Mouse (Mus musculus): ENCODE data around the gene Akap13.
"Not testable (repeated sequence)": the region's sequence is repeated elsewhere in the genome, so short reads cannot be mapped to it uniquely, and the experiment has no call there.

Gene Akap13

GRCm38 (mm10) chr7:75595268-75595667 is 139.9 kb downstream of the Akap13 start:
- DNase-seq (ENCODE audit: low read depth, low spot score): no peak

DNA sequence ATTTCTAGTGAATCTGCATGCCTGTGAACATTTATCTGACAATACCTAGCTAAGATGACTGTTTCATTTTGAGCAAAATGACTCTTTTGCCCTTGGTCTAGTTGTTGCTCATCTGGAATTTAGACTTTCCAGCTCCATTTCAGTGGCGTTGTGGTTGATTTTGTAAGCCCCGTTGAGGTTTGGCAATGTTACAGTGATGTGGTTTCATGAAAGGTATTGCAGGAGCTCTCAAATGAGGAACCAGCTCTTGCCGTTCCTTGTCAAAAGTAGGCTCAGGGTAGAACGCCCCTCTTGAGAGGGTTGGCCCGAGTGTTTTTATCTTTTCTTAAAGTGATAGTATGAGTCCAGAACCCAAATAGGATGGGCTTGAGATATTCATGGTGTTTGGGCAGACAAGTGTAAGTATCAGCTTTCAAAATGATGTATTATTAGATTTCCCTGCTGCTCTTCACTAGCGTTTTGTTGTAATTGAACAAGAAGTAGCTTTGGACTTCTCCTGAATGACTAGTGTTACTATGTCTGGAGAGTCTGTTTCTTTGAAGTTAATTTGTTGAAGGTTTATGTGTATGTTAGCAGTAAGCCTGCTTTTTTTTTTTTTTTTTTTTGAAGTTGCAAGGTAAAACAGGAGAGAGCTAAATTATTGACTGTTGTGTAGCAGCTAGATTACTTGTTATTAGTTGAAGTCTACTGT is 140.9 kb downstream of the Akap13 start:
- DNase-seq (ENCODE audit: low read depth, low spot score): peak; percentile 87

- DNase-seq (ENCODE audit: low read depth, low spot score): no peak
Observed at GRCm38 (mm10) chr7:75597840-75598239, 142.5 kb downstream of the Akap13 start.

DNA sequence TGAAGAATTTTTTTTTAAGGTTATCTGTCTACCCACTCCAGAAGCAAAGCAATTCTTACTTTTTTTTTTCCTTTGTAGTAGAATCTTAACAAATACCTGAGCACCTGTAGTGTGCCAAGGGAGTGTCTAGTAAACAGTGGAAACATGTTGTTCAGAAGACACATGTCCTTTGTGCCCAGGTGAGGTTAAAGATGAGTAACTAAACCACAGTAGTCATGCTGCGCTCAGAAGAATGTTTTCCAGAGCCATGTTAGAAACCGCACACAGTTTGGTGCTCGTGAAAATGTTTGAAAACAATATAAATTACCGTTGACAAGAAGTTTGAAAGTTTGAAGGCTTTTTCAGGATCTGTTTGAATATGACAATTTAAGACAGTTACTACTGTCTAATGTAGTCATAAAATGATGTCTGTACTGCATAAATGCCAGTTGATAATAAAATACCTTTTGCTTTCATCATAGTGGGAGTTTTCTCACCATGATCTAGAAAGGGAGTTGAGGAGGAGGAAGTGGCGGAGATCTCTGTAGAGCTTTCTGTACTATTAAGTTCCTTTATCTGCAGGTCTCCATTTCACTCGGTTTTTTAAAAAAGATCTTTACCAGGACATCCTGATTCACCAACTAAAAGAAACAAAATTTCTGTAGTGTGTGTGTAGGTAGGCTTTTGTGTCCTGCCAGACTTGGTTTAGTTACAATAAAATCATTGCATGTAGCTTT is 145.2 kb downstream of the Akap13 start:
- no peak for DNase-seq (ENCODE audit: low read depth, low spot score)

DNA sequence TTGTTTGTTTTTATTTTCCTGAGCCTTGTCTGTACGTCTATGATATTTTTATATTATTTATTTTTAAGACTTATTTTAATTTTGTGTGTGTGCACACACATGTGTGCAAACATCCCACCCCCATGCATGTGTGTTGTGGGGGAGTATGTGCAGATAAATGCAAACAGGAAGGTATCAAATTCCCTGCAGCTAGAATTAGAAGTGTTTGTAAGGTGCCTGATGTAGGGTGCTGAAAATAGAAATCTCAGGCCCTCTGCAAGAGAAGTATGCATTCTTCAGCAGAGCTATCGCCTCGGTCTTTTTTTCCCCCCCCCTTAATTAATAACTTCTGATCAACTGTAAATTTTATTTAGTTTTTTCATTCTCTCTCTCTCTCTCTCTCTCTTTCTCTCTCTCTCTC is 151.9 kb downstream of the Akap13 start:
- no peak for DNase-seq (ENCODE audit: low read depth, low spot score)

DNA sequence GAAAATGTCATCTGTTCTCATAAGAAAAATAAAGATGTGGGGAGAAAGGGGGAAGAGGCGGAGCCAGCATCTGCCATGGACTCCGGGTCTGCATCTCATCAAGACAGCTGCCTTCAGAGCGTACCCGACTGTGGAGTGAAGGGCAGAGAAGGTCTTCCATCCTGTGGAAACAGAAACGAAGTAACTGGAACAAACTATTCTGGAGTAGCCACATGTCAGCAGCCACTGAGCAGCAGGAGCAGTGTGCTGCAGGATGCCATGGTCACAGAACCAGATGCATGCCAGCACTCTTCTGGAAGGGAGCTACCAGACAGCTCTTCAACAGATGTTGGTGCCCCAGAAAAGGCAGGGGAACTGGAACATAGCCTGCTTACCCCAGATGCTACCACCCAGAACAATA is 153.4 kb downstream of the Akap13 start:
- no peak for DNase-seq (ENCODE audit: low read depth, low spot score)

DNA sequence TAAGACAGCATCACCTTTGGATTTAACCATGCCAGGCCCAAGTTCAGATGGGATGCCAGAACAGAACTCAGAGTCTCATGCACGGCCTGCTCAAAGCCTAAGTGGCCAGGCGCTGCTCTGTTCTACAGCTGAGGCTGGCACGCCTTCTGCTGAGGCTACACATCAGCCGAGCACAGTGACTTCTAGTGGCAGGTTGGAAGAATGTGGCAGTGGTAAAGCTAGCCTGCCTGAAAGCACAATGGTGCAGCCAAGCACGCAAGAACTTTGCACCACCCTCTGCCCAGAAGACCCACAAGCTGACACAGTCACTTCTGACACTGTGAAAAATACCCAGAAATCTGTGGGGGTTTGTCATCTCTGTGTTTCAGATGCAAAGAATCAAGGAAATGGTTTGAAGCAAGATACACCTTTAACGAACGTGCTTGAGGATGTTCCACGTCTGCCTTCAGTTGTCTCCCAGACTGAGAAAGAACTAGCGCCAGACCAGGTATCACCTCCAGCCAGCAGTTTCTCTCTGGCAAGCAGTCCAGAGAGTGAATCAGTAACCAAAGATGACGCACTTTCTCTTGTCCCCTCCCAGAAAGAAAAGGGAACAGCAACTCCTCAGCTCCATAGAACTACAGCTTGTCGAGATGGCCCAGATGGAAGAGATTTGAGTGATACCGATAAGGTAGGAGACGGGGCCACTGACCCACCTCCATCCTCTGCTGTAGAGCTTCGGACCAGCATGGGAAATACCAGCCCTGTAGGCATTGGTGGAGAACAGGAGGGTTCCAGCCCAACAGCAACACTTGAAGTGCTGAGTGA is 154.3 kb downstream of the Akap13 start:
- no peak for DNase-seq (ENCODE audit: low read depth, low spot score)

GRCm38 (mm10) chr7:75610391-75610790 is 155.1 kb downstream of the Akap13 start:
- no peak for DNase-seq (ENCODE audit: low read depth, low spot score)

- no peak for DNase-seq (ENCODE audit: low read depth, low spot score)
Observed at GRCm38 (mm10) chr7:75611261-75611950, 156.1 kb downstream of the Akap13 start.

DNA sequence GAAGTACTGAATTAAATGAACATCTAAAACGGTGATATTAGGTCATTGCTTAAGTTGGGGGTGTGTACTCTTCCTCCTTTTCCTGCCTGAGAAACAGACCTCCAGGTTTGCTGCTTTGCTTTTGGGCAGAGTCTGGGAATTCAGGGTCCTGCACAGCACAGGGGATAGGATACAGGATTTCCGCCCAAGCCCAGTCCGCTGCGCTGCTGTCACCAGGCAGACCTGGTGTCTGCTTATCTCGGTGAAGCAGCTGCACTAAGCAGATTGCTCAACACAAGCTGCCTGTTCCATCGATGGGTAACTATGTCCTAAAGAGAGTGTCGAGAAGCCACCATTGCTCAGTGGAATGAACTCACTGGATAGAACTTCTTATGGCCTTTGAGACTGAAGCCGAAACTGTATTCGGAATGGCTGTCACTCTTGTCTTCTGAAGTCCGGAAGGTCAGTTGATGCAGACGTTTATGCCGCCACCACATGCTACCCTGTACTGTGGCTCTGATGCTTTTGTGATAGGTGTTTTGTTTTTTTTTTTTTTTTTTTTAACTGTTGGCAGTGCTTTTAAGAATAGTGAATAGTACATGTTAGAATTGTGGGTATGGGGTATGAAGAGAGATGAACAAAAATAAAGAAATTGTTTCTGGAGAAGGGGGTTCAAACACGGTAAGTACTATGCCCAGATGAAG is 156.8 kb downstream of the Akap13 start:
- no peak for DNase-seq (ENCODE audit: low read depth, low spot score)

GRCm38 (mm10) chr7:75612683-75613053 is 157.3 kb downstream of the Akap13 start:
- DNase-seq (ENCODE audit: low read depth, low spot score): no peak

DNA sequence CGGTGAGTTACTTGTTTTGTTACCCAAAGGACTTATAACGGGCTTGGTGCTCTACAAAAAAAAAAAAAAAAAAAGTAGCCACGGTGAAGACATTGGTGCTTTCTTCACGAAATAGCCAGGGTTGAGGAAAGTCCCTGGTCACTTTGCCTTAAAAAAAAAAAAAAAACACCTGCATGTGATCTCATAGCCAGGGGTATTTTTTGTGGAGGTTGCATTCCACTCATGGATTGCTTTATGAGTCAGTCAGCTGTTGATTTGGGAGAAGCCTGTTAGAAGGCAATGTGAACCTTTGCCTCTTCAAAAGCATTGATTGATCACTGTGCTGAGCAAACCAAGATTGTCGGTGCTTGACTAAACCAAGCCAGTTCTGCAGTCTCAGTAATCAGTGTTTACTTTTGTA is 157.9 kb downstream of the Akap13 start:
- DNase-seq (ENCODE audit: low read depth, low spot score): no peak

DNA sequence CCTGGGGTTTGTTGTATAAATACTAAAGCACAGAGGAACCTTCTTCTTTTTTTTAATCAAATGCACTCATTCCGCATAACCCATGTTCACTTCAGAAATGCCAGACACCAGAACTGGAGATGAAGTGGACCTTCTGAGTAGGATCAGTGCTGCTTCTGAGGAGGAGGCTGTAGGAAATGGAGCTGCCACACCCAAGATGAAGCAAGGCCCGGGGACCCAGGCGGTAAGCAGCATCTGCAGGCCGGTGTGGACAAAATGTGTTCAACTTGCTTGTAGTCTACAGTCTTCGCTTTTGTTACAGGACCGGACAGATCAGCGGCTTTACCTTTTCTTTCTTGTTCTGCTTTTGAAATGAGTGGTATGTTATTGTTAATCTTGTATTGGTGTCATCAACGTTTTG is 159.5 kb downstream of the Akap13 start:
- no peak for DNase-seq (ENCODE audit: low read depth, low spot score)

- DNase-seq (ENCODE audit: low read depth, low spot score): not testable (repeated sequence)
Observed at GRCm38 (mm10) chr7:75617246-75617645, 161.9 kb downstream of the Akap13 start.

GRCm38 (mm10) chr7:75618699-75619098 is 163.4 kb downstream of the Akap13 start:
- DNase-seq (ENCODE audit: low read depth, low spot score): peak; percentile 58

DNA sequence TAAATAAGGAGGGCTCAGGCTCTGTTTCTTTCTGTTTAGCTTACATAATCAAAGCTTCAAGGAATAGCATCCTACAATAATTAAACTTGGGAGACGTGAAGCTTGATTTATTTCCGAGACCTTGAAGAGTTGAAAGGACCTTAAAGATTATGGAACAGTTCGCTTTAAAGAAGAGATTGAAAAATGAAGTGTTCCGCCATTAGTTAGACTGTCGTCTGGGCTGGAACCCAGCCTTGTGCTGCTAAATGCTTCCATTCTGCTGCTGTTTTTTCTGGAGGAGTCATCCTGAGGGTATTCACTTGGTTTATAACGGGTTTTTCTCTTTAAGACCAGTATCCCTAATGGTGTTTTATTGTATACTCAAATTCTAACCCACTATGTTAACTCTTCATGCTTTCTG is 164.5 kb downstream of the Akap13 start:
- no peak for DNase-seq (ENCODE audit: low read depth, low spot score)

DNA sequence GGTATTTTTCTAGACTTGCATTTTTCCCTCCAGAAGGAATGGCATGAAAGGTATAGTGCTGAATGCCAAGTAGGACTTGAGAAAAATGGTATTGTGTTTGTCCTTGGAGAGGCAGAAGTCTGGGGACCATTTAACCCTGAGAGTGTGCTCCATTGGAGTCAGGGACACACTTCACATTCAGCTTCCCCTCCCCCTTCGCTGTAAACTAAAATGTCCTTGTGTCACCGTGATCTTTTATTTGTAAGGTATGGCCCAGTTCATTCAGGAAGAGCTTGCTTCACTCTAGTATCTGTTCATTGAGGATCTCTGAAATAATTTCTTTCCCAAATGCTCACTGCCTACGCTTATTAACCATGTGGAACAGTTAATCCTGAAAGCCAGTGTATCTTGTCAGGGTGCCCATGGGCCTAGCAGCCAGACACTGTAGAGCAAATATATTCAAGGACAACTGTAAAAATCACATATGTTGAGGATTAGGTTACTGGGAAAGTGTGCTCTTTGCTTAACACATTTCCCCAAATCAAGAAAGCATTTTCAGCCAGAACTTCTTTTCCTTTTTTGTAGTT is 165.1 kb downstream of the Akap13 start:
- DNase-seq (ENCODE audit: low read depth, low spot score): no peak

DNA sequence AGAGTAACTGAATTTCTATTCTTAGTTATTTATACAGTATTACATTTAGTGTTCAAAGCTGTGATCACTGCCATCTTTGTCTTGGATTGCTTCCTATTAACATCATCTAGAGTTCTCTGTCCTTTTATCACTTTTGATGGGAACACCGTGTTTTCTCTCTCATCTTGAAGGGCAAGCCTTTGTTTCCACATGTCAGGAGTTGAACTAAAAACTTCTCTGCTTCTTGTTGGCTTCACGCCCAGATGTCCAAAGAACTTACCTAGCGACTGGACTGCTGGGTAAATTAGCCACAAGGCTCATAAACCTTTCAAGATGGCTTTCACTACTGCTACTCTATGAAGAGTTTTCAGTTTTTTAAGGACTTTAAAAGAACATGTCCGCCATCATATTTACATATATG is 165.6 kb downstream of the Akap13 start:
- no peak for DNase-seq (ENCODE audit: low read depth, low spot score)

GRCm38 (mm10) chr7:75627831-75628230 is 172.5 kb downstream of the Akap13 start:
- no peak for DNase-seq (ENCODE audit: low read depth, low spot score)

GRCm38 (mm10) chr7:75629669-75630068 is 174.3 kb downstream of the Akap13 start:
- no peak for DNase-seq (ENCODE audit: low read depth, low spot score)

GRCm38 (mm10) chr7:75632941-75633340 is 177.6 kb downstream of the Akap13 start:
- DNase-seq (ENCODE audit: low read depth, low spot score): no peak
